Mouse (Mus musculus) splenic B cell, adult 2 months (primary cell): Measurements from ENCODE around the gene B3gat2.

Source experiments
- DNase-seq: peaks from one replicate; pipeline ENCODE4 v3.0.0-alpha.2; 2011; ENCODE audit warnings: low read depth, low spot score
- H3K27me3 ChIP-seq: 2 replicates; pipeline ENCODE4 v1.6.1; 2012; ENCODE audit warnings: mild to moderate bottlenecking, low read length, moderate library complexity, mixed read lengths; ENCODE audit not compliant: control insufficient read depth, poor library complexity, insufficient read depth, severe bottlenecking
- H3K36me3 ChIP-seq: 2 replicates; pipeline ENCODE4 v1.6.1; 2012; ENCODE audit warnings: mild to moderate bottlenecking, low read length, moderate library complexity, mixed read lengths; ENCODE audit not compliant: control insufficient read depth, poor library complexity, insufficient read depth, severe bottlenecking

Gene B3gat2

GRCm38 (mm10) chr1:23773039-23773438 lies 11.5 kb downstream of the B3gat2 start:
- H3K36me3 ChIP-seq: no peaks in the 10 kb centered on the region
- DNase-seq: no peak
- H3K27me3 ChIP-seq: no peaks in the 10 kb centered on the region

GRCm38 (mm10) chr1:23792737-23793533 lies 31.4 kb downstream of the B3gat2 start:
- Histone ChIP-seq H3K27me3 (no peaks in the 10 kb centered on the region), H3K36me3 (no peaks in the 10 kb centered on the region)
- DNase-seq: peak; percentile 85

GRCm38 (mm10) chr1:23798306-23798705 lies 36.8 kb downstream of the B3gat2 start:
- H3K36me3 ChIP-seq: no peaks in the 10 kb centered on the region

GRCm38 (mm10) chr1:23821615-23822014 lies 60.1 kb downstream of the B3gat2 start:
- Histone ChIP-seq H3K27me3 (no peaks in the 10 kb centered on the region), H3K36me3 (no peaks in the 10 kb centered on the region)
- DNase-seq: no peak

More at GRCm38 (mm10) chr1:23798306-23798705, 36.8 kb downstream of the B3gat2 start:
- DNase-seq: no peak
- no peaks in the 10 kb centered on the region for H3K27me3 ChIP-seq

DNA sequence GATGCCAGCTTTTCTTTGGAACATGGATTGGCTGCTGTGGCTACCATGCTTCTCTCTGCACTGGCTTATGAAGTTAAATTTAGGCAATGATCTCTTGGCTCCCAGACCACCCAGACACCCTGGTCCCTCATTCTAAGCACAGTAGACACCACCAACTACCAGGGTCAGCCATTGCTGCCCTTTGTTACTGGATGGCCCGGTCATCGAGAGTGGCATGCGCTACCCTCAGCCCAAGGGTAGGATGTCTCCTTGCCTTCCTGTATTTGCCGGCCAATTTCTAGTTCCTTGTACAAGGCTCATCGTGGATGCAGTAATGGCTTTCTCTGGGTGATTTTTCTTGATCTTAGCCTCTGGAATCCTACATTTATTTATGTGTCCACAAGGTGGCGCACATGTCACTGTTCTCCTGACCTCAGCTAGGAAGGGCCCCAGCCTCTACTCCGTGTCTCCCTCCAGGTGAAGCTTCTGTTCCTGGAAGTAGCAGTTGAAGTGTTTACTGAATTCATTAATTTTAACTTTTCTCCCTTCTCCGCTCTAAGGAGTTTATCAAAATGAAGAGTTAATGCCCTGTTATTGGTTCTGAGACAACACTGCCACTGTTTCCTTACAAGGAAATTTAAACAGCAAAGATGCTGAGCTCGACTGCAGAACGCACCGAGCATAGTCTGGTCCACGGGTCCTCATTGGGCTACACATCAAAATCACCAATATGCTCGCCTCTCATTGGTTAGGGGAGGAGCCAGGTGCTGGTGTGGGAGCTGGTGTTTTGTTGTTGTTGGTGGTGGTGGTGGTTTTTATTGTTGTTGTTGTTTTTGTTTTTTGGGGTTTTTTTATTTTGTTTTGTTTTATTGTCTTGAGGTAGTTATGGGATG lies 65.6 kb downstream of the B3gat2 start:
- Histone ChIP-seq H3K27me3 (no peaks in the 10 kb centered on the region), H3K36me3 (no peaks in the 10 kb centered on the region)
- peak; percentile 75 for DNase-seq

GRCm38 (mm10) chr1:23834246-23834645 lies 72.7 kb downstream of the B3gat2 start:
- H3K27me3 ChIP-seq: no peaks in the 10 kb centered on the region
- DNase-seq: peak; percentile 19
- H3K36me3 ChIP-seq: no peaks in the 10 kb centered on the region

GRCm38 (mm10) chr1:23834819-23835218 lies 73.3 kb downstream of the B3gat2 start:
- Histone ChIP-seq H3K27me3 (no peaks in the 10 kb centered on the region), H3K36me3 (no peaks in the 10 kb centered on the region)
- DNase-seq: no peak

DNA sequence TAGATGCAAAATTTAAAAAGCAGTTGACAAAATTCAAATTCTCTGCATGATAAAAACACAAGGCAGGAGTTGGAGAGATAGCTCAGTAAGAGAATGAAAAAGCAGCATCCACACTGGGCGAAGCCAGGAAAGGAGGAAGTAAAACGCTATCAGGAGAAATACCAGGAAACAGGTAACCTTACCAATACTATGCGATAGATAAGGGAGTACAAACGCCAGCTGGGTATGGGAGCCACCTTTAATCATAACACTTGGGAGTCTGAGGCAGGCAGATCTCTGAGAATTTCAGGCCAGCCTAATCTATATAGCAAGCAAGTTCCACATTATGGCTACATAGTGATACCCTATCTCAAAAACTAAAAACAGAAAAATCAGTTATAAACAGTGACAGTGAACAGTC lies 75.1 kb downstream of the B3gat2 start:
- no peaks in the 10 kb centered on the region for H3K36me3 ChIP-seq
- no peaks in the 10 kb centered on the region for H3K27me3 ChIP-seq
- DNase-seq: no peak

- no peaks in the 10 kb centered on the region for H3K27me3 ChIP-seq
- peaks cover 2% of the 10 kb centered on the region for H3K36me3 ChIP-seq
- peak; percentile 8 for DNase-seq
Observed at GRCm38 (mm10) chr1:23840924-23841323, 79.4 kb downstream of the B3gat2 start.

- no peak for DNase-seq
- Histone ChIP-seq H3K36me3 (peaks cover 4% of the 10 kb centered on the region), H3K27me3 (no peaks in the 10 kb centered on the region)
Observed at GRCm38 (mm10) chr1:23842629-23843028, 81.1 kb downstream of the B3gat2 start.

- DNase-seq: no peak
- Histone ChIP-seq H3K36me3 (peaks cover 6% of the 10 kb centered on the region), H3K27me3 (no peaks in the 10 kb centered on the region)
Observed at GRCm38 (mm10) chr1:23843790-23844189, 82.2 kb downstream of the B3gat2 start.

GRCm38 (mm10) chr1:23845007-23845406 lies 83.5 kb downstream of the B3gat2 start:
- peaks cover 6% of the 10 kb centered on the region for H3K36me3 ChIP-seq
- no peak for DNase-seq
- H3K27me3 ChIP-seq: no peaks in the 10 kb centered on the region

- no peaks in the 10 kb centered on the region for H3K27me3 ChIP-seq
- DNase-seq: no peak
- peaks cover 6% of the 10 kb centered on the region for H3K36me3 ChIP-seq
Observed at GRCm38 (mm10) chr1:23846044-23846680, 84.6 kb downstream of the B3gat2 start.

- no peak for DNase-seq
- Histone ChIP-seq H3K36me3 (peaks cover 10% of the 10 kb centered on the region; the same call in 1 of the 2 replicates), H3K27me3 (no peaks in the 10 kb centered on the region)
Observed at GRCm38 (mm10) chr1:23855623-23856022, 94.1 kb downstream of the B3gat2 start.

DNA sequence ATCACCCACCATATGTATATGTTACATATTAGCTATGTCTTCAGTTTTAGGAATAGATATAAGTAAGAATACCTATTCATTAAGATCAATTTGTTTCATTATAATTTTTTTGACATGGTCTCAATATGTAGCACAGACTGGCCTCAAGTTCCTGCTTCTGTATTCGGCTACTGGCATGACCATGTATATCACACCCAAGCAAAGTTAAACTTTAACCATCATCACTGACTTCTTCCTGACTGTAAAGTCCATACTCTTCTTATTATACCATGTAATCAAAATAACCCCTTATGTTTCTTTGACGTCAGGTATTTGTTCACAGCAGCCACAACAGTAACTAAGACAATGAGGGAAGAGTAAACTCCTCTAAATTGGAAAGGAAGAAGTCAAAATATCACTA lies 99.4 kb downstream of the B3gat2 start:
- H3K36me3 ChIP-seq: peaks cover 6% of the 10 kb centered on the region; the same call in 1 of the 2 replicates
- no peaks in the 10 kb centered on the region for H3K27me3 ChIP-seq

More for the DNA sequence above, 99.4 kb downstream of the B3gat2 start:
- DNase-seq: no peak
